Comparison of ENCODE assay signal across 9 mouse cellular contexts in the genomic region with DNA sequence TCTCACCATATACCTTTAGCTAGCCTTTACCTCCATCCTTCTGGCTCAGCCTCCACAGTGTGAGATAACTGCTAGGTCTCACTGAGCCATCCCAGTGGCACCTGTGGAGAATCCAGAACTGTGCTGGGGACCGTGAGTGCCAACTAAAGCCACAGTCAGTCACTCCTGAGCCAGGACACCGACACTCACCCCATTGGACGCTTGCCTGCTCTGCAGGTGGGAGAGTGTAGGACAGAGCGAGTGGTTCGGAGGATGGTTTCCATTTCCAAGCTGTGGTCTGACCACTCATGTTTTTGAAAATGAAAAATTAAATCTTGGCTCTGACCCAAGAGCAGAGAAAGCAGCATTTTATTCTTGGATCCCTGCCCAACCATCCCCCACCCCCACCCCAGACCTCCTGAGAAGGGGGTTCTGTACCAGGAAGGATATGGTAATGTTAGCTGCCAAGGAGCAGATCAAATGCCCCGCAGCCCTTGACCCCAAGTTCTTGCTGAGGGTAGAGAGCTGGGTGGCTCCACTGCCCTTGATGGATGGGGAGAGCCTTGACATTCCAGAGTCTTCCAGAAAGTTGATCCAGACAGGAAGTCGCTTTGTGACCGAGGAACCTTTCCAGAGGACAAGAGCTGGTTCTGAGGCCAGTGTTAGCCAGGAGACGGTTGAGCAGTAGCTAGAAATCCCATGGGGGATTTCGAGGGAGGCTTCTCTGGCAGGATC.
DNase-seq lines count a peak whose midpoint lies in the region; ATAC-seq lines count a peak whose summit lies in the region.
"Had no signal": no experiment of that assay in that cellular context is flagged by ENCODE, and none has a peak within 500 bp of the region (broad histone marks: within the 10 kb centered on the region; RNA-seq: fewer than 3 reads in every experiment).

No protein-coding gene starts in this region.

- DNase-seq in heart, postnatal 10 days: no peak
- DNase-seq in R1 (ENCODE audit: low read depth, low spot score): peak; percentile 61
- DNase-seq in cerebellum, adult 18-20 months: peak; percentile 39 to 45
- DNase-seq in T-cell, adult 2 months (ENCODE audit: low spot score): no peak
- no peak for DNase-seq in thymus, postnatal 14 days
- DNase-seq: lung, postnatal 14 days had no signal

- WGBS in heart, embryonic 15.5 days: 39% methylated on average over 10 of the region's 10 CpGs
- 46% methylated on average over 10 of the region's 10 CpGs for WGBS in kidney, embryonic 14.5 days

- H3K27ac ChIP-seq in heart, embryonic 15.5 days: no peak overlapping the region
- no peak overlapping the region for H3K27ac ChIP-seq in kidney, embryonic 14.5 days (ENCODE audit: low read depth, low read length)

- no peak overlapping the region for H3K4me3 ChIP-seq in heart, embryonic 15.5 days
- no peak overlapping the region for H3K4me3 ChIP-seq in kidney, embryonic 14.5 days (ENCODE audit: low read length)

- H3K36me3 ChIP-seq in heart, embryonic 15.5 days: no peaks in the 10 kb centered on the region
- H3K36me3 ChIP-seq in kidney, embryonic 14.5 days (ENCODE audit: control insufficient read depth, insufficient read depth, low read length): no peaks in the 10 kb centered on the region

- 0 out of 2 replicates have a peak, but pooled peaks have one; percentile 32 for ATAC-seq in heart, embryonic 15.5 days (replicated peaks; ENCODE audit: insufficient number of reproducible peaks, insufficient read depth, low FRiP score, low read depth)
- 0 out of 2 replicates have a peak, but pooled peaks have one; percentile 68 for ATAC-seq in kidney, embryonic 14.5 days (ENCODE audit: low FRiP score, low TSS enrichment)
- ATAC-seq in activated CD4-positive, CD25-positive, alpha-beta regulatory T cell, adult 4 months: no peak

- H3K4me1 ChIP-seq in heart, embryonic 15.5 days (replicated peaks): peaks cover 8% of the 10 kb centered on the region
- peaks cover 8% of the 10 kb centered on the region for H3K4me1 ChIP-seq in kidney, embryonic 14.5 days (ENCODE audit: control insufficient read depth, insufficient read depth, low read length)

- H3K9me3 ChIP-seq in heart, embryonic 15.5 days (replicated peaks): no peaks in the 10 kb centered on the region
- H3K9me3 ChIP-seq in kidney, embryonic 14.5 days (ENCODE audit: control insufficient read depth, low read length): no peaks in the 10 kb centered on the region

- H3K9ac ChIP-seq in heart, embryonic 15.5 days: no peak overlapping the region
- H3K9ac ChIP-seq in kidney, embryonic 14.5 days (ENCODE audit: low read depth, low read length): no peak overlapping the region

- no peak overlapping the region for H3K4me2 ChIP-seq in heart, embryonic 15.5 days
- H3K4me2 ChIP-seq in kidney, embryonic 14.5 days (replicated peaks; ENCODE audit: low read depth, low read length): no peak overlapping the region

- intact Hi-C loops in heart, postnatal 10 days (cut with DNase I): no loop called here

- H3K27me3 ChIP-seq in heart, embryonic 15.5 days: 0 out of 2 replicates have a peak, but pooled peaks cover 2% of the 10 kb centered on the region
- H3K27me3 ChIP-seq in kidney, embryonic 14.5 days (ENCODE audit: control insufficient read depth, insufficient read depth, low read length): no peaks in the 10 kb centered on the region

Comparison
In these comparisons a context has a peak if more than half of its experiments do, and no peak if none do; other contexts are left out.
1. DNase-seq: peak in R1 (single experiment) and cerebellum, adult 18-20 months (2 of 2); none in heart, postnatal 10 days (0 of 2), T-cell, adult 2 months (single experiment) and thymus, postnatal 14 days (single experiment).